Mouse (Mus musculus): Measurements from ENCODE around the gene Vmn1r21. TPM values are rescaled to one million over a fixed set of nuclear protein-coding genes. Genes with fewer than 3 reads are reported as not detected.

Vmn1r21 gene
- polyA plus RNA-seq, 1 experiment: not detected

- no peaks in the 10 kb centered on the region for H3K27me3 ChIP-seq (ENCODE audit: control insufficient read depth, insufficient read depth, insufficient read length)
- no peak overlapping the region for H3K4me2 ChIP-seq (ENCODE audit: low read depth)
- H3K36me3 ChIP-seq (ENCODE audit: control insufficient read depth, insufficient read depth): no peaks in the 10 kb centered on the region
- H3K79me2 ChIP-seq (ENCODE audit: control insufficient read depth, insufficient read depth): no peaks in the 10 kb centered on the region
- H3K4me3 ChIP-seq: no peak overlapping the region
- TF ChIP-seq TCF12 (IDR thresholded peaks at IDR 0.05; ENCODE audit: insufficient read depth, poor library complexity, severe bottlenecking): no peak
- TF ChIP-seq POLR2AphosphoS2 (IDR thresholded peaks at IDR 0.05; ENCODE audit: insufficient read length, low read depth): no peak
- no peak for TF ChIP-seq CEBPB (IDR thresholded peaks at IDR 0.05; ENCODE audit: insufficient read depth, poor library complexity, severe bottlenecking)
- no peak for TF ChIP-seq E2F4 (IDR thresholded peaks at IDR 0.05; ENCODE audit: insufficient read depth)
- no peak for TF ChIP-seq SRF (IDR thresholded peaks at IDR 0.05; ENCODE audit: control insufficient read depth, insufficient read length, low read depth)
- H3ac ChIP-seq (ENCODE audit: control insufficient read depth, insufficient read length): no peak overlapping the region
Measured at GRCm38 (mm10) chr6:57805218-57806069, 44.7 kb downstream of the Vmn1r21 start.

DNA sequence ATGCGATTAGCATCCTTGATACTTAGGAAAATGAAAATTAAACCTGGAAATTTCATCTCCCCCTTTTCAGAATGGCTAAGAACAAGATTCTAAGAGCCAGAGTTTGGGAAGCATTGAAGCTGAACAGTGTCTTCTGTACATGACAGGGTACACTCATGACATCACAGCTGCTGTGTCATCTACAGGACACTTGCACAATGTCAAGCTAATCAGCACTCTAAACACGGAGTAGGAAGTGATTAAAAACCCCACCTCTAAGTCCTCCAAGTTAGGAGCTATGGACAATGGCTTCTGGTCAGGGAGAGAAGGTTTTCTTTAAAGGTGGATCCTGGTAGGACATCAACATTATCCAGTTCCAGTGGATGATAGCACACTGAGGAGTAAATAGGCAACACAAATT is 47.0 kb downstream of the Vmn1r21 start:
- no peak overlapping the region for H3K4me3 ChIP-seq

GRCm38 (mm10) chr6:57798986-57799385 is 51.2 kb downstream of the Vmn1r21 start:
- Histone ChIP-seq H3K27me3 (ENCODE audit: control insufficient read depth, insufficient read depth, insufficient read length) (no peaks in the 10 kb centered on the region), H3ac (ENCODE audit: control insufficient read depth, insufficient read length) (no peak overlapping the region), H3K4me3 (no peak overlapping the region), H3K79me2 (ENCODE audit: control insufficient read depth, insufficient read depth) (no peaks in the 10 kb centered on the region), H3K4me2 (ENCODE audit: low read depth) (no peak overlapping the region), H3K36me3 (ENCODE audit: control insufficient read depth, insufficient read depth) (no peaks in the 10 kb centered on the region)
- TF ChIP-seq CEBPB (IDR thresholded peaks at IDR 0.05; ENCODE audit: insufficient read depth, poor library complexity, severe bottlenecking) (no peak), E2F4 (IDR thresholded peaks at IDR 0.05; ENCODE audit: insufficient read depth) (no peak), TCF3 (IDR thresholded peaks at IDR 0.05; ENCODE audit: insufficient read length, low read depth) (no peak), MYOD1 (IDR thresholded peaks at IDR 0.05; ENCODE audit: control insufficient read depth in 1 of 3, insufficient read length in 2 of 3, low read depth in 2 of 3) (no peak), POLR2A (IDR thresholded peaks at IDR 0.05; ENCODE audit: insufficient read length, low read depth) (no peak), USF1 (IDR thresholded peaks at IDR 0.05; ENCODE audit: low read depth) (no peak), TCF12 (IDR thresholded peaks at IDR 0.05; ENCODE audit: insufficient read depth, poor library complexity, severe bottlenecking) (no peak), MAX (IDR thresholded peaks at IDR 0.05; ENCODE audit: low read depth) (no peak), REST (IDR thresholded peaks at IDR 0.05; ENCODE audit: insufficient read depth, insufficient read length) (no peak), POLR2AphosphoS2 (IDR thresholded peaks at IDR 0.05; ENCODE audit: insufficient read length, low read depth) (no peak), MYOG (IDR thresholded peaks at IDR 0.05; ENCODE audit: control insufficient read depth in 1 of 3, insufficient read depth in 1 of 3, insufficient read length in 2 of 3, low read depth in 2 of 3) (no peak), SRF (IDR thresholded peaks at IDR 0.05; ENCODE audit: control insufficient read depth, insufficient read length, low read depth) (no peak)

More for the DNA sequence above, 47.0 kb downstream of the Vmn1r21 start:
- Histone ChIP-seq H3K36me3 (ENCODE audit: control insufficient read depth, insufficient read depth) (no peaks in the 10 kb centered on the region), H3ac (ENCODE audit: control insufficient read depth, insufficient read length) (no peak overlapping the region), H3K27me3 (ENCODE audit: control insufficient read depth, insufficient read depth, insufficient read length) (no peaks in the 10 kb centered on the region), H3K79me2 (ENCODE audit: control insufficient read depth, insufficient read depth) (no peaks in the 10 kb centered on the region), H3K4me2 (ENCODE audit: low read depth) (no peak overlapping the region)
- no peak for TF ChIP-seq TCF12 (IDR thresholded peaks at IDR 0.05; ENCODE audit: insufficient read depth, poor library complexity, severe bottlenecking)
- no peak for TF ChIP-seq TCF3 (IDR thresholded peaks at IDR 0.05; ENCODE audit: insufficient read length, low read depth)
- TF ChIP-seq MYOD1 (IDR thresholded peaks at IDR 0.05; ENCODE audit: control insufficient read depth in 1 of 3, insufficient read length in 2 of 3, low read depth in 2 of 3): no peak
- no peak for TF ChIP-seq CEBPB (IDR thresholded peaks at IDR 0.05; ENCODE audit: insufficient read depth, poor library complexity, severe bottlenecking)
- no peak for TF ChIP-seq POLR2AphosphoS2 (IDR thresholded peaks at IDR 0.05; ENCODE audit: insufficient read length, low read depth)
- TF ChIP-seq SRF (IDR thresholded peaks at IDR 0.05; ENCODE audit: control insufficient read depth, insufficient read length, low read depth): no peak
- no peak for TF ChIP-seq REST (IDR thresholded peaks at IDR 0.05; ENCODE audit: insufficient read depth, insufficient read length)
- TF ChIP-seq MYOG (IDR thresholded peaks at IDR 0.05; ENCODE audit: control insufficient read depth in 1 of 3, insufficient read depth in 1 of 3, insufficient read length in 2 of 3, low read depth in 2 of 3): no peak
- no peak for TF ChIP-seq USF1 (IDR thresholded peaks at IDR 0.05; ENCODE audit: low read depth)
- TF ChIP-seq MAX (IDR thresholded peaks at IDR 0.05; ENCODE audit: low read depth): no peak
- no peak for TF ChIP-seq POLR2A (IDR thresholded peaks at IDR 0.05; ENCODE audit: insufficient read length, low read depth)
- TF ChIP-seq E2F4 (IDR thresholded peaks at IDR 0.05; ENCODE audit: insufficient read depth): no peak

- no peaks in the 10 kb centered on the region for H3K27me3 ChIP-seq (ENCODE audit: control insufficient read depth, insufficient read depth, insufficient read length)
- no peaks in the 10 kb centered on the region for H3K36me3 ChIP-seq (ENCODE audit: control insufficient read depth, insufficient read depth)
- H3K79me2 ChIP-seq (ENCODE audit: control insufficient read depth, insufficient read depth): no peaks in the 10 kb centered on the region
- H3K4me2 ChIP-seq (ENCODE audit: low read depth): no peak overlapping the region
- TF ChIP-seq MAX (IDR thresholded peaks at IDR 0.05; ENCODE audit: low read depth) (no peak), MYOG (IDR thresholded peaks at IDR 0.05; ENCODE audit: control insufficient read depth in 1 of 3, insufficient read depth in 1 of 3, insufficient read length in 2 of 3, low read depth in 2 of 3) (no peak), SRF (IDR thresholded peaks at IDR 0.05; ENCODE audit: control insufficient read depth, insufficient read length, low read depth) (no peak), CEBPB (IDR thresholded peaks at IDR 0.05; ENCODE audit: insufficient read depth, poor library complexity, severe bottlenecking) (no peak), POLR2A (IDR thresholded peaks at IDR 0.05; ENCODE audit: insufficient read length, low read depth) (no peak), E2F4 (IDR thresholded peaks at IDR 0.05; ENCODE audit: insufficient read depth) (no peak), MYOD1 (IDR thresholded peaks at IDR 0.05; ENCODE audit: control insufficient read depth in 1 of 3, insufficient read length in 2 of 3, low read depth in 2 of 3) (no peak), REST (IDR thresholded peaks at IDR 0.05; ENCODE audit: insufficient read depth, insufficient read length) (no peak), TCF12 (IDR thresholded peaks at IDR 0.05; ENCODE audit: insufficient read depth, poor library complexity, severe bottlenecking) (no peak), USF1 (IDR thresholded peaks at IDR 0.05; ENCODE audit: low read depth) (no peak), TCF3 (IDR thresholded peaks at IDR 0.05; ENCODE audit: insufficient read length, low read depth) (no peak), POLR2AphosphoS2 (IDR thresholded peaks at IDR 0.05; ENCODE audit: insufficient read length, low read depth) (no peak)
- H3ac ChIP-seq (ENCODE audit: control insufficient read depth, insufficient read length): no peak overlapping the region
- H3K4me3 ChIP-seq: no peak overlapping the region
Measured at GRCm38 (mm10) chr6:57796853-57797423, 53.2 kb downstream of the Vmn1r21 start.
